Mouse (Mus musculus) bone marrow macrophage, adult 2 months (primary cell): ENCODE data around the gene Car9. TPM values are rescaled to one million over a fixed set of nuclear protein-coding genes. Genes with fewer than 3 reads are reported as not detected.

ENCODE experiments used
- H3K27ac ChIP-seq: 2 replicates; pipeline ENCODE4 v1.5.1; 2012; ENCODE audit warnings: low read depth, low read length; ENCODE audit not compliant: insufficient read depth
- H3K4me1 ChIP-seq: 2 replicates; pipeline ENCODE4 v1.6.1; 2012; ENCODE audit warnings: low read length; ENCODE audit not compliant: control insufficient read depth, insufficient read depth
- H3K4me3 ChIP-seq: 2 replicates; pipeline ENCODE4 v1.5.1; 2012; ENCODE audit warnings: mild to moderate bottlenecking, low read length, moderate library complexity; ENCODE audit not compliant: insufficient read depth
- CTCF ChIP-seq: IDR thresholded peaks from 2 replicates; pipeline ENCODE4 v1.5.1; 2012; ENCODE audit warnings: low read depth, mild to moderate bottlenecking, low read length, moderate library complexity
- POLR2A ChIP-seq: IDR thresholded peaks from 2 replicates; pipeline ENCODE4 v1.6.1; 2012; ENCODE audit warnings: mild to moderate bottlenecking, low read depth, low read length, borderline replicate concordance
- polyA plus RNA-seq: library from polyadenylated mRNA; stranded (reverse); fragments of >200 nt; gene quantifications from 2 replicates; pipeline ENCODE4 v1.2.4, GENCODE M21; 2012; ENCODE audit not compliant: missing spikeins, insufficient read depth, insufficient read length

The Car9 gene
- polyA plus RNA-seq, 1 experiment = 6.0 TPM

GRCm38 (mm10) chr4:43519551-43519950 lies 12.8 kb downstream of the Car9 start:
- no peak for TF ChIP-seq CTCF
- TF ChIP-seq POLR2A = no peak
- H3K4me1 ChIP-seq = 0 out of 2 replicates have a peak, but pooled peaks cover 2% of the 10 kb centered on the region

GRCm38 (mm10) chr4:43519956-43520355 lies 13.2 kb downstream of the Car9 start:
- Histone ChIP-seq H3K27ac (no peak overlapping the region), H3K4me3 (no peak overlapping the region), H3K4me1 (0 out of 2 replicates have a peak, but pooled peaks cover 2% of the 10 kb centered on the region)
- no peak for TF ChIP-seq POLR2A
- TF ChIP-seq CTCF = no peak

More at GRCm38 (mm10) chr4:43519551-43519950, 12.8 kb downstream of the Car9 start:
- Histone ChIP-seq H3K27ac (no peak overlapping the region), H3K4me3 (no peak overlapping the region)

DNA sequence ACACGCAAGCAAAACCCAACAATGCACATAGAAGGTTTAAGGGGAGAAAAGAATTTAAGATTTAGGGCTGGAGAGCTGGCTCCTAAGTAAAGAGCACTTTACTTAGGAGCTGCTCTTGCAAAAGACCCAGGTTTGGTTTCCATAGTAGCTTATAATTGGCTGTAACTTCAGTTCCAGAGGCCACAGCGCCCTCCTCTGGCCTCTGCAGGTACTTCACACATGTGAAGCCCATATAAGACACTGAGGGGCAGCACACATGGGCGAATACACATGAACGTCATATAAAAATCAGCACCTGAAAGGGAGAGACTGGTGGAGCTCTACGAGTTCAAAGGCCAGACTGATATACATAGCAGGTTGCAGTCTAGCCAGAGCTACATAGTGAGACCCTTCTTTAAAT lies 21.1 kb downstream of the Car9 start:
- H3K4me1 ChIP-seq = 0 out of 2 replicates have a peak, but pooled peaks cover 2% of the 10 kb centered on the region
- H3K27ac ChIP-seq = no peak overlapping the region
- peak; percentile 38; the same call in 1 of the 2 replicates for TF ChIP-seq CTCF
- no peak for TF ChIP-seq POLR2A
- no peak overlapping the region for H3K4me3 ChIP-seq

GRCm38 (mm10) chr4:43528487-43528886 lies 21.7 kb downstream of the Car9 start:
- Histone ChIP-seq H3K4me1 (0 out of 2 replicates have a peak, but pooled peaks cover 2% of the 10 kb centered on the region), H3K4me3 (no peak overlapping the region), H3K27ac (no peak overlapping the region)
- no peak for TF ChIP-seq CTCF
- TF ChIP-seq POLR2A = no peak

DNA sequence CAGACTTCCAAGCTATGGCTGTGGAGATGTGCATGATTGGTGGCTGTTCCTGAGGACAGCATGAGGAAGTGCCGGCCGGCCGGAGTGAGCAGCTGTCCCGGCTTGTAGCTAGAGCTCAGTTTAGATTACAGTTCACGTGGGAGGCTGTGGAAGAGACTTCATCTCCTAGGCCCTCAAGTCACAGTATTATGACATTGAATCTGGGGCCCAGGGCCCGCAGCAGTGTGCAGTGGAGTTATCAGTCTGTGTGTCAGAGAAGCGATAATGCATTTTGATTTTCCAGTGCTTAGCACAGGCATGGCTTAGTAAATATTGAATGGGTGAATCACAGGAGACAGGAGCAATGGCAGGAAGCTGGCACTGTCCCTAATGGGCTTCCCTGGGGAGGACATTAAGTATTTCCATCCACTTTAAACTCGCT lies 23.3 kb downstream of the Car9 start:
- Histone ChIP-seq H3K27ac (no peak overlapping the region), H3K4me1 (no peaks in the 10 kb centered on the region)

DNA sequence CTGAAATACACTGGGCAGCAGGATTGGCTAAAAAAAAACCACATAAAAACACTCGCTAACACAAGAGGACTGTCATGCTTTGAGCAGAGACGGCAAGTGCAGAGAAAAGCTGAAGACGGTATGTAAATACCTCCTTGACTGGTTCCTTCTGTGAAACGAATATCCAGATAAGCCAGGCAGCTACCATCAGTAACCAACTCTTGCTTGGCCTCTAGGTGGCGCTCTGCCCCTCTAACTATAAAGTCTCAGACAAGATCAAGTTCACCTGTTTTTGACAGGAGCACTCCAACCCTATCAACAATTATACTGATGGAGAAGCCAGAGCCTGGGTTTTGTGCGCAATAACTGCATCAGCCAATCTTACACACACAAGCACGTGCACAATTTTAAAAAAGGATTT lies 23.8 kb downstream of the Car9 start:
- Histone ChIP-seq H3K4me3 (no peak overlapping the region), H3K27ac (no peak overlapping the region), H3K4me1 (no peaks in the 10 kb centered on the region)
- no peak for TF ChIP-seq POLR2A
- TF ChIP-seq CTCF = 0 out of 2 replicates have a peak, but pooled peaks have one; percentile 19

More for the DNA sequence above, 23.3 kb downstream of the Car9 start:
- no peak overlapping the region for H3K4me3 ChIP-seq
- no peak for TF ChIP-seq CTCF
- no peak for TF ChIP-seq POLR2A

- no peaks in the 10 kb centered on the region for H3K4me1 ChIP-seq
- H3K4me3 ChIP-seq = no peak overlapping the region
- TF ChIP-seq CTCF = no peak
- H3K27ac ChIP-seq = no peak overlapping the region
Measured at GRCm38 (mm10) chr4:43533270-43533669, 26.5 kb downstream of the Car9 start.

DNA sequence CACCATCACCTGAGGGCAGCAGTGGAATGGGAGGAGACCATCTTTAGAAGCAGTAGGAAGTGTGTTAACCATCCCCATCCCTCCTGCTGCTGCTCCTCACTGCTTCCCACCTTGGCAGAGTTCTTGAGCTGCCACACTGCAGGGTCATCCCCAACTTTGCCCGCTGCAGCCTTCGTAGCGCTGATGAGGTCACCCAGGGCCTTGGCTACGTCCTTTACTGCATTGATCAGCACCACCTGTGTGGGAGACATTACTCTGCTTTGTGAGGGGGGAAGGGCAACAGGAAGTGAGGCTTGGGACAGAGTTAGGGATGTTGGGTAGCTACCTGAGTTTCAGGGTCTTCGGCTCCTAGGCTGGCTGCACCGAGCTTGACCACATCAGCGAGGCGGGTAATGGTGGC lies 28.9 kb downstream of the Car9 start:
- TF ChIP-seq POLR2A (no peak), CTCF (no peak)
- Histone ChIP-seq H3K4me1 (no peaks in the 10 kb centered on the region), H3K4me3 (no peak overlapping the region), H3K27ac (no peak overlapping the region)

- Histone ChIP-seq H3K27ac (no peak overlapping the region), H3K4me1 (no peaks in the 10 kb centered on the region)
- TF ChIP-seq POLR2A = no peak
- no peak for TF ChIP-seq CTCF
Measured at GRCm38 (mm10) chr4:43536031-43536430, 29.3 kb downstream of the Car9 start.

DNA sequence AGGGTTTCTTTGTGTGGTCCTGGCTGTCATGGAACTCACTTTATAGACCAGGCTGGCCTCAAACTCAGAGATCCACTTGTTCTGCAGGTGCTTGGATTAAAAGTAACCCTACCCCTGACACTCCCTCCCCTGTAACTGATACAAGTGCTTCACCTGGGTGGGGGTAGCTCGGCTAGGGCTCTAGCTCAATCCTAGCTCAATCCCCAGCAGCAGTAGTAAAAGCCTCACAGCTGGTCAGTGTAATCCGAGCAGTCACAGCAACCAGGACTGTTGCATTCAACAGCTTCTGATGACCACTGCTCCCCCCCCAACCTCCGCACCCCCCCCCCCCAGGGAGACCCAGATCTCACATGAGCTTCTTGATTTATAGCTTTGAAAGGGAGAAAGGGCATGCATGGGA lies 35.3 kb downstream of the Car9 start:
- no peak overlapping the region for H3K27ac ChIP-seq
- H3K4me1 ChIP-seq = no peaks in the 10 kb centered on the region
- TF ChIP-seq CTCF (no peak), POLR2A (no peak)
- no peak overlapping the region for H3K4me3 ChIP-seq

More at GRCm38 (mm10) chr4:43536031-43536430, 29.3 kb downstream of the Car9 start:
- no peak overlapping the region for H3K4me3 ChIP-seq

DNA sequence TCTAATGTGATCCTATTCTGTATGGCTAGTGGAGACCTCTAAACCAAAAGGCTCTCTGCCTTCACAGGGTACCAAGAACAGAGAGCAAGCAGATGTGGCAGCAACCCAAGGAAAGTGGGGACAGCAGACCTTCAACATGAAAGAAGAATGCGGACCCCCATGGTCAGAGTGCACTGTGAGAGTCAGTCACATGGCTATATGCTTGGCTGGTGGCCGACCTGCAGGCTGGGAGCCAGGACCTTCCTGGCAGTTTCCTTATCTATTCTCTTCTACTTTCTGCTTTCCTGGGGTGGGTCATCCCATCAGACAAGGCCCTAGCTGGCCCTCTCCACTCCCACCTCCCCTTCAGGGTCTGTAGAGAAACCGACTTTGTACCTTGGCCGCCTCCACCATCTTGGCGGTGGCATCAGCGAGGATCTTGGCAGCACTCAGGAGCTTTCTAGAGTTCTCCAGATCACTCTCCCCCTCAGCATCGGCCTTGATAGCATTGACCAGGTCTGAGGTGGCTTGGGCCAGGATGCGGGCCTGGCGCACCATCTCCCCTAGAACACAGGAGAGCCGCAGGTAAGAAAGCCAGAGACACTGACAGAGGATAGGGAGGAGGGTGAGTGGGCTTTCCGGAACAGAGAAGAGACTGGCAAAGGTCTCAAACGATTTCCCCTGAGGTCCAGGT lies 39.7 kb downstream of the Car9 start:
- no peak for TF ChIP-seq CTCF
- TF ChIP-seq POLR2A = no peak
- H3K4me1 ChIP-seq = no peaks in the 10 kb centered on the region
- H3K27ac ChIP-seq = no peak overlapping the region
- no peak overlapping the region for H3K4me3 ChIP-seq

DNA sequence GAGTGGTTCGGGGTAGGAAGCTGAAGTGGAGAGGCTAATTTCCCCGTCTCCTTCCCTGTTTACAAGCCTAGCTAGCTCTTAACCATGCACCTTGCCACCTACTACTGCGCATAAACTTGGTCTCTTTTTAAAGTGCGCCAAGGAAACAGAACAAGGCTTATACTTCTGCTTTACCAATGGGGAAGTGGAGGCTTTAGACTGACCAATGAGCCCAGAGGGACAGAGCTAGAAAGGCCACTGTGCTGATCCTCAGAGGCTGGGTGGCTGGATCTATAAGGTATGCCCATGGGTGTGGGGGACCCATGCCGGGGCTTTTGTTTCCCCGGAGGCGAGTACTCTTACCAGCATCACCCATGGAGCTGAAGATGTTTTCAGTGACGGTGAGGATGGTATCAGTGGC lies 40.4 kb downstream of the Car9 start:
- TF ChIP-seq CTCF (no peak), POLR2A (no peak)
- no peak overlapping the region for H3K27ac ChIP-seq
- H3K4me1 ChIP-seq = no peaks in the 10 kb centered on the region
- H3K4me3 ChIP-seq = no peak overlapping the region
